Mouse (Mus musculus): ENCODE measurements around the gene Zfyve21. TPM values are rescaled to one million over a fixed set of nuclear protein-coding genes. Genes with fewer than 3 reads are reported as not detected.

The Zfyve21 gene
- polyA plus RNA-seq, 1 experiment = 77.7 TPM

- no peak overlapping the region for H3ac ChIP-seq (ENCODE audit: control insufficient read depth, insufficient read length)
- H3K36me3 ChIP-seq (ENCODE audit: control insufficient read depth, insufficient read depth) = peaks cover 55% of the 10 kb centered on the region
- no peaks in the 10 kb centered on the region for H3K27me3 ChIP-seq (ENCODE audit: control insufficient read depth, insufficient read depth, insufficient read length)
- no peak overlapping the region for H3K4me2 ChIP-seq (ENCODE audit: low read depth)
- TF ChIP-seq POLR2AphosphoS2 (IDR thresholded peaks at IDR 0.05; ENCODE audit: insufficient read length, low read depth) (no peak), MAX (IDR thresholded peaks at IDR 0.05; ENCODE audit: low read depth) (no peak), MYOG (IDR thresholded peaks at IDR 0.05; ENCODE audit: control insufficient read depth in 1 of 3, insufficient read depth in 1 of 3, insufficient read length in 2 of 3, low read depth in 2 of 3) (no peak), USF1 (IDR thresholded peaks at IDR 0.05; ENCODE audit: low read depth) (no peak), SRF (IDR thresholded peaks at IDR 0.05; ENCODE audit: control insufficient read depth, insufficient read length, low read depth) (no peak), CEBPB (IDR thresholded peaks at IDR 0.05; ENCODE audit: insufficient read depth, poor library complexity, severe bottlenecking) (no peak), REST (IDR thresholded peaks at IDR 0.05; ENCODE audit: insufficient read depth, insufficient read length) (no peak), MYOD1 (IDR thresholded peaks at IDR 0.05; ENCODE audit: control insufficient read depth in 1 of 3, insufficient read length in 2 of 3, low read depth in 2 of 3) (no peak), E2F4 (IDR thresholded peaks at IDR 0.05; ENCODE audit: insufficient read depth) (no peak), TCF12 (IDR thresholded peaks at IDR 0.05; ENCODE audit: insufficient read depth, poor library complexity, severe bottlenecking) (no peak)
- H3K79me2 ChIP-seq (ENCODE audit: control insufficient read depth, insufficient read depth) = peaks cover 29% of the 10 kb centered on the region
- H3K4me3 ChIP-seq = no peak overlapping the region
Observed at GRCm38 (mm10) chr12:111777919-111778318, 36.1 kb upstream of the Zfyve21 start.

GRCm38 (mm10) chr12:111779544-111779943 is 34.4 kb upstream of the Zfyve21 start:
- Histone ChIP-seq H3K4me2 (ENCODE audit: low read depth) (no peak overlapping the region), H3K27me3 (ENCODE audit: control insufficient read depth, insufficient read depth, insufficient read length) (no peaks in the 10 kb centered on the region)

GRCm38 (mm10) chr12:111785174-111785573 is 28.8 kb upstream of the Zfyve21 start:
- Histone ChIP-seq H3K27me3 (ENCODE audit: control insufficient read depth, insufficient read depth, insufficient read length) (no peaks in the 10 kb centered on the region), H3K36me3 (ENCODE audit: control insufficient read depth, insufficient read depth) (peaks cover 38% of the 10 kb centered on the region), H3ac (ENCODE audit: control insufficient read depth, insufficient read length) (no peak overlapping the region), H3K79me2 (ENCODE audit: control insufficient read depth, insufficient read depth) (peaks cover 3% of the 10 kb centered on the region), H3K4me3 (no peak overlapping the region), H3K4me2 (ENCODE audit: low read depth) (no peak overlapping the region)
- TF ChIP-seq POLR2A (IDR thresholded peaks at IDR 0.05; ENCODE audit: insufficient read length, low read depth) = no peak
- TF ChIP-seq POLR2AphosphoS2 (IDR thresholded peaks at IDR 0.05; ENCODE audit: insufficient read length, low read depth) = no peak
- TF ChIP-seq MAX (IDR thresholded peaks at IDR 0.05; ENCODE audit: low read depth) = no peak
- no peak for TF ChIP-seq TCF3 (IDR thresholded peaks at IDR 0.05; ENCODE audit: insufficient read length, low read depth)
- TF ChIP-seq SRF (IDR thresholded peaks at IDR 0.05; ENCODE audit: control insufficient read depth, insufficient read length, low read depth) = no peak
- no peak for TF ChIP-seq CEBPB (IDR thresholded peaks at IDR 0.05; ENCODE audit: insufficient read depth, poor library complexity, severe bottlenecking)
- TF ChIP-seq TCF12 (IDR thresholded peaks at IDR 0.05; ENCODE audit: insufficient read depth, poor library complexity, severe bottlenecking) = no peak
- TF ChIP-seq MYOD1 (IDR thresholded peaks at IDR 0.05; ENCODE audit: control insufficient read depth in 1 of 3, insufficient read length in 2 of 3, low read depth in 2 of 3) = no peak
- TF ChIP-seq E2F4 (IDR thresholded peaks at IDR 0.05; ENCODE audit: insufficient read depth) = no peak
- TF ChIP-seq MYOG (IDR thresholded peaks at IDR 0.05; ENCODE audit: control insufficient read depth in 1 of 3, insufficient read depth in 1 of 3, insufficient read length in 2 of 3, low read depth in 2 of 3) = no peak
- no peak for TF ChIP-seq REST (IDR thresholded peaks at IDR 0.05; ENCODE audit: insufficient read depth, insufficient read length)
- TF ChIP-seq USF1 (IDR thresholded peaks at IDR 0.05; ENCODE audit: low read depth) = no peak

More at GRCm38 (mm10) chr12:111779544-111779943, 34.4 kb upstream of the Zfyve21 start:
- peaks cover 26% of the 10 kb centered on the region for H3K79me2 ChIP-seq (ENCODE audit: control insufficient read depth, insufficient read depth)
- TF ChIP-seq POLR2AphosphoS2 (IDR thresholded peaks at IDR 0.05; ENCODE audit: insufficient read length, low read depth) (no peak), MYOD1 (IDR thresholded peaks at IDR 0.05; ENCODE audit: control insufficient read depth in 1 of 3, insufficient read length in 2 of 3, low read depth in 2 of 3) (no peak), USF1 (IDR thresholded peaks at IDR 0.05; ENCODE audit: low read depth) (no peak), TCF3 (IDR thresholded peaks at IDR 0.05; ENCODE audit: insufficient read length, low read depth) (no peak), CEBPB (IDR thresholded peaks at IDR 0.05; ENCODE audit: insufficient read depth, poor library complexity, severe bottlenecking) (no peak), POLR2A (IDR thresholded peaks at IDR 0.05; ENCODE audit: insufficient read length, low read depth) (no peak)
- no peak overlapping the region for H3K4me3 ChIP-seq
- H3ac ChIP-seq (ENCODE audit: control insufficient read depth, insufficient read length) = no peak overlapping the region
- H3K36me3 ChIP-seq (ENCODE audit: control insufficient read depth, insufficient read depth) = peaks cover 52% of the 10 kb centered on the region

GRCm38 (mm10) chr12:111787015-111787414 is 27.0 kb upstream of the Zfyve21 start:
- no peak for TF ChIP-seq MYOD1 (IDR thresholded peaks at IDR 0.05; ENCODE audit: control insufficient read depth in 1 of 3, insufficient read length in 2 of 3, low read depth in 2 of 3)
- no peak for TF ChIP-seq MAX (IDR thresholded peaks at IDR 0.05; ENCODE audit: low read depth)
- TF ChIP-seq USF1 (IDR thresholded peaks at IDR 0.05; ENCODE audit: low read depth) = no peak
- no peak for TF ChIP-seq CEBPB (IDR thresholded peaks at IDR 0.05; ENCODE audit: insufficient read depth, poor library complexity, severe bottlenecking)
- TF ChIP-seq REST (IDR thresholded peaks at IDR 0.05; ENCODE audit: insufficient read depth, insufficient read length) = no peak
- TF ChIP-seq POLR2A (IDR thresholded peaks at IDR 0.05; ENCODE audit: insufficient read length, low read depth) = no peak
- TF ChIP-seq MYOG (IDR thresholded peaks at IDR 0.05; ENCODE audit: control insufficient read depth in 1 of 3, insufficient read depth in 1 of 3, insufficient read length in 2 of 3, low read depth in 2 of 3) = no peak
- no peak for TF ChIP-seq SRF (IDR thresholded peaks at IDR 0.05; ENCODE audit: control insufficient read depth, insufficient read length, low read depth)
- TF ChIP-seq POLR2AphosphoS2 (IDR thresholded peaks at IDR 0.05; ENCODE audit: insufficient read length, low read depth) = no peak
- TF ChIP-seq TCF12 (IDR thresholded peaks at IDR 0.05; ENCODE audit: insufficient read depth, poor library complexity, severe bottlenecking) = no peak
- TF ChIP-seq TCF3 (IDR thresholded peaks at IDR 0.05; ENCODE audit: insufficient read length, low read depth) = no peak
- TF ChIP-seq E2F4 (IDR thresholded peaks at IDR 0.05; ENCODE audit: insufficient read depth) = no peak
- Histone ChIP-seq H3K4me2 (ENCODE audit: low read depth) (no peak overlapping the region), H3K79me2 (ENCODE audit: control insufficient read depth, insufficient read depth) (no peaks in the 10 kb centered on the region), H3K4me3 (no peak overlapping the region), H3K27me3 (ENCODE audit: control insufficient read depth, insufficient read depth, insufficient read length) (no peaks in the 10 kb centered on the region), H3ac (ENCODE audit: control insufficient read depth, insufficient read length) (no peak overlapping the region), H3K36me3 (ENCODE audit: control insufficient read depth, insufficient read depth) (peaks cover 33% of the 10 kb centered on the region)

GRCm38 (mm10) chr12:111790090-111790489 is 23.9 kb upstream of the Zfyve21 start:
- Histone ChIP-seq H3K4me2 (ENCODE audit: low read depth) (no peak overlapping the region), H3ac (ENCODE audit: control insufficient read depth, insufficient read length) (no peak overlapping the region), H3K4me3 (no peak overlapping the region), H3K79me2 (ENCODE audit: control insufficient read depth, insufficient read depth) (no peaks in the 10 kb centered on the region), H3K27me3 (ENCODE audit: control insufficient read depth, insufficient read depth, insufficient read length) (no peaks in the 10 kb centered on the region), H3K36me3 (ENCODE audit: control insufficient read depth, insufficient read depth) (peaks cover 21% of the 10 kb centered on the region)
- no peak for TF ChIP-seq TCF12 (IDR thresholded peaks at IDR 0.05; ENCODE audit: insufficient read depth, poor library complexity, severe bottlenecking)
- no peak for TF ChIP-seq POLR2AphosphoS2 (IDR thresholded peaks at IDR 0.05; ENCODE audit: insufficient read length, low read depth)
- TF ChIP-seq POLR2A (IDR thresholded peaks at IDR 0.05; ENCODE audit: insufficient read length, low read depth) = no peak
- TF ChIP-seq TCF3 (IDR thresholded peaks at IDR 0.05; ENCODE audit: insufficient read length, low read depth) = no peak
- TF ChIP-seq E2F4 (IDR thresholded peaks at IDR 0.05; ENCODE audit: insufficient read depth) = no peak
- TF ChIP-seq MAX (IDR thresholded peaks at IDR 0.05; ENCODE audit: low read depth) = no peak
- no peak for TF ChIP-seq USF1 (IDR thresholded peaks at IDR 0.05; ENCODE audit: low read depth)
- TF ChIP-seq MYOD1 (IDR thresholded peaks at IDR 0.05; ENCODE audit: control insufficient read depth in 1 of 3, insufficient read length in 2 of 3, low read depth in 2 of 3) = no peak
